Mouse (Mus musculus) cortical plate, adult 2 months (tissue): Measurements from ENCODE around the gene Hsd17b13.

Experiments used
- CTCF ChIP-seq: fragments of 200-500 bp; IDR thresholded peaks from 2 replicates; pipeline ENCODE4 v1.5.1; 2011; ENCODE audit warnings: mild to moderate bottlenecking, control low read depth, low read length; ENCODE audit not compliant: insufficient read depth; ENCODE audit errors: extremely low read depth
- POLR2A ChIP-seq: fragments of 200-500 bp; IDR thresholded peaks from 2 replicates; pipeline ENCODE4 v1.6.1; 2011; ENCODE audit warnings: mild to moderate bottlenecking, low read length, control low read depth; ENCODE audit not compliant: insufficient read depth; ENCODE audit errors: extremely low read depth

DNA sequence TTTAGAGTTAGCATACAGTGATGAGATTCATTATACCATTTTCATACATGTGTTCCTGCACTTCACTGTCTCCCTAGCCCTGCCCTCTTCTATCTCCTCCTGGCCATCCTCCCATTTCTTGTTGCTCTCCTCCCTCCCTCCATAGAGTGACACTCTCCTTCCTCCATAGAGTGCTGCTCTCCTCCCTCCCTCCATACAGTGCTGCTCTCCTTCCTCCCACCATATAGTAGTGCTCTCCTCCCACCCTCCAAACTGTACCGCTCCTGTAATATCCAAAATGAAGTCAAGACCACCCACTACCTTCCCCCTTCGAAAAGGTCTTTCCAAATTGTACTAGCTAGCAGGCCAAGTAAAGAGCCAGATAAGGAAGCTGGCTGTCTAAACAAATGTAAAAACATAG lies 53.5 kb downstream of the Hsd17b13 start:
- TF ChIP-seq CTCF = no peak
- no peak for TF ChIP-seq POLR2A
